Mouse (Mus musculus): ENCODE measurements around the gene Htra3. TPM values are rescaled to one million over a fixed set of nuclear protein-coding genes. Genes with fewer than 3 reads are reported as not detected.

The Htra3 gene
- polyA plus RNA-seq, 1 experiment: not detected

- no peak overlapping the region for H3K27ac ChIP-seq (ENCODE audit: control insufficient read depth, insufficient read depth, low read depth, low read length, poor library complexity)
- H3K4me1 ChIP-seq (ENCODE audit: control insufficient read depth, insufficient read depth, low read length): peaks cover 2% of the 10 kb centered on the region; the same call in 1 of the 2 replicates
- TF ChIP-seq CTCF (IDR thresholded peaks at IDR 0.05; ENCODE audit: control insufficient read depth, insufficient read depth, low read length): no peak
- no peak for TF ChIP-seq POLR2A (IDR thresholded peaks at IDR 0.05; ENCODE audit: borderline replicate concordance, control insufficient read depth, low read depth, low read length)
- no peak overlapping the region for H3K4me3 ChIP-seq (replicated peaks; ENCODE audit: control insufficient read depth, low read depth, low read length)
- WGBS: 77% methylated on average over 5 of the region's 5 CpGs
These were observed 62.6 kb downstream of the Htra3 start for GRCm38 (mm10) chr5:35616943-35617342.

GRCm38 (mm10) chr5:35612722-35613121 is 66.9 kb downstream of the Htra3 start:
- 90% methylated on average over 8 of the region's 8 CpGs for WGBS
- TF ChIP-seq POLR2A (IDR thresholded peaks at IDR 0.05; ENCODE audit: borderline replicate concordance, control insufficient read depth, low read depth, low read length) (no peak), CTCF (IDR thresholded peaks at IDR 0.05; ENCODE audit: control insufficient read depth, insufficient read depth, low read length) (no peak)

GRCm38 (mm10) chr5:35611900-35612299 is 67.7 kb downstream of the Htra3 start:
- TF ChIP-seq POLR2A (IDR thresholded peaks at IDR 0.05; ENCODE audit: borderline replicate concordance, control insufficient read depth, low read depth, low read length): no peak
- no peak for TF ChIP-seq CTCF (IDR thresholded peaks at IDR 0.05; ENCODE audit: control insufficient read depth, insufficient read depth, low read length)
- Histone ChIP-seq H3K4me3 (replicated peaks; ENCODE audit: control insufficient read depth, low read depth, low read length) (no peak overlapping the region), H3K27ac (ENCODE audit: control insufficient read depth, insufficient read depth, low read depth, low read length, poor library complexity) (no peak overlapping the region), H3K4me1 (ENCODE audit: control insufficient read depth, insufficient read depth, low read length) (peaks cover 2% of the 10 kb centered on the region; the same call in 1 of the 2 replicates)
- WGBS: 91% methylated on average over 11 of the region's 11 CpGs

More at GRCm38 (mm10) chr5:35612722-35613121, 66.9 kb downstream of the Htra3 start:
- Histone ChIP-seq H3K4me3 (replicated peaks; ENCODE audit: control insufficient read depth, low read depth, low read length) (no peak overlapping the region), H3K4me1 (ENCODE audit: control insufficient read depth, insufficient read depth, low read length) (peaks cover 2% of the 10 kb centered on the region; the same call in 1 of the 2 replicates), H3K27ac (ENCODE audit: control insufficient read depth, insufficient read depth, low read depth, low read length, poor library complexity) (no peak overlapping the region)

GRCm38 (mm10) chr5:35611170-35611569 is 68.4 kb downstream of the Htra3 start:
- no peak overlapping the region for H3K27ac ChIP-seq (ENCODE audit: control insufficient read depth, insufficient read depth, low read depth, low read length, poor library complexity)
- H3K4me1 ChIP-seq (ENCODE audit: control insufficient read depth, insufficient read depth, low read length): peaks cover 2% of the 10 kb centered on the region; the same call in 1 of the 2 replicates
- no peak for TF ChIP-seq POLR2A (IDR thresholded peaks at IDR 0.05; ENCODE audit: borderline replicate concordance, control insufficient read depth, low read depth, low read length)
- TF ChIP-seq CTCF (IDR thresholded peaks at IDR 0.05; ENCODE audit: control insufficient read depth, insufficient read depth, low read length): no peak
- WGBS: 79% methylated on average over 9 of the region's 9 CpGs
- no peak overlapping the region for H3K4me3 ChIP-seq (replicated peaks; ENCODE audit: control insufficient read depth, low read depth, low read length)

DNA sequence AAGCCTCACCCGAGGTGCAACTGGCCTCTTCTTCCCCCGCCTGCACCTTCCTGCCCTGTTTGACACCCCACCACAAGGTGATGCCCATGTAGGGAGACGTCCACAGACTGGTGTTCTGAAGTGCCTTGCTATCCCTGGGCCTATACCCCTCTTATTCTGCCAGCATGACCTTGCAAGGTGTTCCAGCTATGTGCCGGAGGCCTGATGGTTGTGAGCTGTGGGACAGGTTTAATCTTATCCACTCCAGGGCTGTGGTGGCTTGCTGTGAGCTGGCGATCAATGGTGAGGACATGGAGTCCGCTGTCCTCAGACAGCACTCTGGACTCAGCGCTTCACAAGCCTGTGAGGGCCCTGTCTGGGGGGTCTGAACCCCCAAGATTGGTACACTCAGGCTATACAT is 69.2 kb downstream of the Htra3 start:
- TF ChIP-seq POLR2A (IDR thresholded peaks at IDR 0.05; ENCODE audit: borderline replicate concordance, control insufficient read depth, low read depth, low read length) (no peak), CTCF (IDR thresholded peaks at IDR 0.05; ENCODE audit: control insufficient read depth, insufficient read depth, low read length) (no peak)
- Histone ChIP-seq H3K4me1 (ENCODE audit: control insufficient read depth, insufficient read depth, low read length) (peaks cover 2% of the 10 kb centered on the region; the same call in 1 of the 2 replicates), H3K4me3 (replicated peaks; ENCODE audit: control insufficient read depth, low read depth, low read length) (no peak overlapping the region), H3K27ac (ENCODE audit: control insufficient read depth, insufficient read depth, low read depth, low read length, poor library complexity) (no peak overlapping the region)
- WGBS: 88% methylated on average over 7 of the region's 7 CpGs

- Histone ChIP-seq H3K27ac (ENCODE audit: control insufficient read depth, insufficient read depth, low read depth, low read length, poor library complexity) (no peak overlapping the region), H3K4me1 (ENCODE audit: control insufficient read depth, insufficient read depth, low read length) (peaks cover 2% of the 10 kb centered on the region; the same call in 1 of the 2 replicates), H3K4me3 (replicated peaks; ENCODE audit: control insufficient read depth, low read depth, low read length) (no peak overlapping the region)
- TF ChIP-seq POLR2A (IDR thresholded peaks at IDR 0.05; ENCODE audit: borderline replicate concordance, control insufficient read depth, low read depth, low read length): no peak
- TF ChIP-seq CTCF (IDR thresholded peaks at IDR 0.05; ENCODE audit: control insufficient read depth, insufficient read depth, low read length): no peak
- WGBS: 67% methylated on average over 2 of the region's 2 CpGs
These were observed 69.6 kb downstream of the Htra3 start for GRCm38 (mm10) chr5:35609971-35610370.

- TF ChIP-seq POLR2A (IDR thresholded peaks at IDR 0.05; ENCODE audit: borderline replicate concordance, control insufficient read depth, low read depth, low read length) (no peak), CTCF (IDR thresholded peaks at IDR 0.05; ENCODE audit: control insufficient read depth, insufficient read depth, low read length) (no peak)
- no peak overlapping the region for H3K4me3 ChIP-seq (replicated peaks; ENCODE audit: control insufficient read depth, low read depth, low read length)
- H3K4me1 ChIP-seq (ENCODE audit: control insufficient read depth, insufficient read depth, low read length): peaks cover 2% of the 10 kb centered on the region; the same call in 1 of the 2 replicates
- WGBS: 69% methylated on average over 12 of the region's 12 CpGs
- H3K27ac ChIP-seq (ENCODE audit: control insufficient read depth, insufficient read depth, low read depth, low read length, poor library complexity): no peak overlapping the region
These were observed 70.2 kb downstream of the Htra3 start for GRCm38 (mm10) chr5:35609381-35609780.

DNA sequence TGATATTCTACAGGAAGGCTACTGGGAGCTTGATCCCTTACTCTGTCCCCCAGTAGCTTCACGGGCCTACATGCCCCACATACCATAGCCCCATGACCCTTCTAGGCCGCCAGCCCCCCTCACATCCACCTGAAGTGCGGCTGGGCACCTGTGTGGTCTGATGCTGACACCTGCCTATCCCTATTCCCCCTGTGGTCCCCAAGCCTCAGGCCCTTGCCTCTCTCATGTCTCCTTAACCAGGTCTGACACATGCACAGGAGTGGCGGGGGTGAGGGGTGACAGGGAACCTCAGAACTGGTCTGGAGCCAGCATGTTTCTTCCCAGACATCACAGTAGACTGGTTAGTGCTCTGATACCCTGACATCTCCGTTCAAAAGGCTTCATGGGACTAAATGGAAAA is 71.0 kb downstream of the Htra3 start:
- TF ChIP-seq POLR2A (IDR thresholded peaks at IDR 0.05; ENCODE audit: borderline replicate concordance, control insufficient read depth, low read depth, low read length) (no peak), CTCF (IDR thresholded peaks at IDR 0.05; ENCODE audit: control insufficient read depth, insufficient read depth, low read length) (no peak)
- Histone ChIP-seq H3K4me3 (replicated peaks; ENCODE audit: control insufficient read depth, low read depth, low read length) (no peak overlapping the region), H3K4me1 (ENCODE audit: control insufficient read depth, insufficient read depth, low read length) (no peaks in the 10 kb centered on the region), H3K27ac (ENCODE audit: control insufficient read depth, insufficient read depth, low read depth, low read length, poor library complexity) (no peak overlapping the region)
- 76% methylated on average over 5 of the region's 5 CpGs for WGBS

DNA sequence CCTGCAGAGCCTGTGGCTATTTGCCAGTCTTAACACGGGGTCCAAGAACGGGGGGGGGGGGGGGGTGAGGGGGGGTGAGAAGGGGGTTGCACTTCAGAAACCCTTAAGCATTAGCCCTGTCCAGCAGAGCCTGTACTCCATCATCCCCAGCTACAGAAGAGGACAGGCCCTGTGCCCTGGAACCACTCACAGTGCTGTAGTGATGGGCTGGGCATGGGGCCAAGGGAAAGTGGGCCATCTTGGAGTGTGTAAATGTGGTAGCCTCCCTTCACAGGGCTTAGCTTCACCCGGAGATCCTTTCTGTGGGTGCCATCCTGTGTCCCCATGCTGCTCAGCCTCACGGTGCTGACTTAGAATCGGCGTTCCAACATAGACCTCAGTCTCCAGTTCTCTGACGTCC is 71.8 kb downstream of the Htra3 start:
- Histone ChIP-seq H3K27ac (ENCODE audit: control insufficient read depth, insufficient read depth, low read depth, low read length, poor library complexity) (no peak overlapping the region), H3K4me3 (replicated peaks; ENCODE audit: control insufficient read depth, low read depth, low read length) (no peak overlapping the region), H3K4me1 (ENCODE audit: control insufficient read depth, insufficient read depth, low read length) (no peaks in the 10 kb centered on the region)
- TF ChIP-seq POLR2A (IDR thresholded peaks at IDR 0.05; ENCODE audit: borderline replicate concordance, control insufficient read depth, low read depth, low read length) (no peak), CTCF (IDR thresholded peaks at IDR 0.05; ENCODE audit: control insufficient read depth, insufficient read depth, low read length) (no peak)
- WGBS: 78% methylated on average over 7 of the region's 7 CpGs
